Mouse (Mus musculus) midbrain, embryonic 14.5 days (tissue): ENCODE results near the gene Ripor3. TPM values are rescaled to one million over a fixed set of nuclear protein-coding genes. Genes with fewer than 3 reads are reported as not detected.
A peak's percentile ranks its signal among the peaks of the same experiment; 100 is the strongest.

Source experiments
- ATAC-seq: fragments of 200-750 bp; cut with Nextera tagmentation; 2 replicates; pipeline ENCODE4 v1.8.0; 2017; ENCODE audit warnings: moderate number of reproducible peaks, moderate library complexity; ENCODE audit not compliant: low FRiP score, low TSS enrichment
- DNase-seq: peaks from one replicate; pipeline ENCODE4 v3.0.0-alpha.2; 2015
- H3K27ac ChIP-seq: fragments of 300-500 bp; sonication (generic); replicated peaks from 2 replicates; pipeline ENCODE4 v1.5.1; 2014; ENCODE audit warnings: mild to moderate bottlenecking, low read depth, low read length, moderate library complexity
- H3K27me3 ChIP-seq: fragments of 300-500 bp; sonication (generic); 2 replicates; pipeline ENCODE4 v1.6.1; 2014; ENCODE audit warnings: low read length, control low read depth, mixed read lengths; ENCODE audit not compliant: control insufficient read depth, insufficient read depth
- H3K36me3 ChIP-seq: fragments of 300-500 bp; sonication (generic); 2 replicates; pipeline ENCODE4 v1.6.1; 2014; ENCODE audit warnings: low read length, control low read depth; ENCODE audit not compliant: control insufficient read depth, insufficient read depth
- H3K4me1 ChIP-seq: fragments of 300-500 bp; sonication (generic); 2 replicates; pipeline ENCODE4 v1.6.1; 2014; ENCODE audit warnings: mild to moderate bottlenecking, antibody characterized with exemption, low read length, control low read depth; ENCODE audit not compliant: control insufficient read depth, insufficient read depth
- H3K4me2 ChIP-seq: fragments of 300-500 bp; sonication (generic); 2 replicates; pipeline ENCODE4 v1.6.1; 2014; ENCODE audit warnings: mild to moderate bottlenecking, low read length, moderate library complexity
- H3K4me3 ChIP-seq: fragments of 300-500 bp; sonication (generic); replicated peaks from 2 replicates; pipeline ENCODE4 v1.5.1; 2014; ENCODE audit warnings: low read depth, low read length
- H3K9ac ChIP-seq: fragments of 300-500 bp; sonication (generic); replicated peaks from 2 replicates; pipeline ENCODE4 v1.6.1; 2014; ENCODE audit warnings: mild to moderate bottlenecking, low read length, moderate library complexity
- H3K9me3 ChIP-seq: fragments of 300-500 bp; sonication (generic); 2 replicates; pipeline ENCODE4 v1.6.1; 2016; ENCODE audit warnings: low read length, control low read depth, mixed read lengths; ENCODE audit not compliant: control insufficient read depth
- WGBS: fragments of 180-500 bp; shearing (Covaris S2); extraction: QIAGEN DNeasy Blood & Tissue Kit; methylation state at CpG from one replicate; pipeline ENCODE4 v1.1.7; 2014; 5-methylcytosine and 5-hydroxymethylcytosine counted together
- polyA plus RNA-seq: library from polyadenylated mRNA; unstranded; fragments of >200 nt; fragmentation: Nextera tagmentation; extraction: Ambion mirVana; gene quantifications from 2 replicates; pipeline ENCODE4 v1.2.1, GENCODE M21; 2014

The Ripor3 gene
- polyA plus RNA-seq, 1 experiment from 2014 or later = 0.22 TPM

DNA sequence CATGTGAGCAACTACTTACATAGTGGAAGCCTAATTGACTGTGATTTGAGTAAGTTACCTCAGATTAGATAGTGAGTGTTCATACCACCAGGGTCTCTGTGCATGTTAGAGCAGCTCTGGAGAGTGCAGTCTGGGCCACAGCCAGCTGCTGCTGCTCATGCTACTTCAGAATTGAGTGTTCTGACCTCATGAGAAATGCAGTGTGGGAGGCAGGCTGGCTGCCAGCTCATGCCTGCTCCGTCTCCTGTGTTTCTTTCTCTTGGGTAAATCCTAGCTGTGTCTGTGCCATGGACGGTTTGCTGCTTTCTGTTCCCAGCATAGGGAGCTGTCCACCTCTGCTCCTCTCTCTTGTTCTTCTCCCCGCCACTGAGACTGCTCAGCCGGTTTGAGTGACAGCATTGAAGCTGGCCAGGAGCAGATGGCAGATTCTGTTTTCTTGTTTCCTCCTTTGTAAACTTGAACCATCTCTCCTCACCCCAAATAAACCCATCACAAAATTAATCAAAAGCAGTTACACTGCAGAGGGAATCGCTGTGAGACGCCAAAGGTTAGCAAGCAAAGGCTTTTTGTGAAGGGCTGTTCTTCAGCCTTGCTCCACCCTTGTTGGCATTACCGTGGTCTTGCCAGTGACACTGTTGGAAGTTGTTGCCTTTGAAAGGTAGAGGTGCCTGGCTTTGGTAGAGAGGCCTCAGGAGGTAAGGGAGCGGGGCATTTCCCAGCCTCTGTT lies 68.1 kb downstream of the Ripor3 start:
- no peaks in the 10 kb centered on the region for H3K9me3 ChIP-seq
- peak; percentile 59; the same call in 1 of the 2 replicates for ATAC-seq
- peak overlapping the region; percentile 15; the same call in 1 of the 2 replicates for H3K4me2 ChIP-seq
- 34% methylated on average over 8 of the region's 8 CpGs for WGBS
- H3K27me3 ChIP-seq = no peaks in the 10 kb centered on the region
- peak overlapping the region; percentile 67 for H3K27ac ChIP-seq
- H3K9ac ChIP-seq = no peak overlapping the region
- H3K36me3 ChIP-seq = no peaks in the 10 kb centered on the region
- no peak overlapping the region for H3K4me3 ChIP-seq
- peak; percentile 68 for DNase-seq
- peaks cover 51% of the 10 kb centered on the region for H3K4me1 ChIP-seq

DNA sequence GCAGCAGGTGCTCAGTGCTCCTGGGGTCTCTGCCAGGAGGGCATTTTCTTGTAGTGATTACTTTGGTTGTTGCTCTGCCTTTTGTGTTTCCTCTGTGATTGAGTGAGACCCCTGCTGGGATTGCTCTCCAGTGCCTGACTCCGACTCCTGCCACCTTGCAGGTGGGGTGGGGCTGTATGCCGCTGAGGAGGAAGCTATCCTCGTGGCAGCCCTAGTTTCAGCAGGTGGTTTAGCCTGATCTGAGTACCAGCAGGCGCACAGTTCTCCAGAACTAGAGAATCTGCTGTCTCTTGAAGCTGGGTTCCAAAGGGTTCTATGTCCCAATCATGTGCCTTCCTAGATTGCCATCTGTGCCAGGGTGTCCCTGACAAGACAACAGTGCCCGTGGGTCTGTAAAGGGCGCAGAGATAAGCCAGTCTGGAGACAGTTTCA lies 68.7 kb downstream of the Ripor3 start:
- no peak overlapping the region for H3K9ac ChIP-seq
- H3K4me3 ChIP-seq = no peak overlapping the region
- no peaks in the 10 kb centered on the region for H3K9me3 ChIP-seq
- WGBS = 38% methylated on average over 6 of the region's 6 CpGs
- peaks cover 54% of the 10 kb centered on the region for H3K4me1 ChIP-seq
- ATAC-seq (no peak), DNase-seq (peak; percentile 12)
- no peak overlapping the region for H3K4me2 ChIP-seq
- no peaks in the 10 kb centered on the region for H3K36me3 ChIP-seq
- H3K27me3 ChIP-seq = no peaks in the 10 kb centered on the region
- H3K27ac ChIP-seq = peak overlapping the region; percentile 67

DNA sequence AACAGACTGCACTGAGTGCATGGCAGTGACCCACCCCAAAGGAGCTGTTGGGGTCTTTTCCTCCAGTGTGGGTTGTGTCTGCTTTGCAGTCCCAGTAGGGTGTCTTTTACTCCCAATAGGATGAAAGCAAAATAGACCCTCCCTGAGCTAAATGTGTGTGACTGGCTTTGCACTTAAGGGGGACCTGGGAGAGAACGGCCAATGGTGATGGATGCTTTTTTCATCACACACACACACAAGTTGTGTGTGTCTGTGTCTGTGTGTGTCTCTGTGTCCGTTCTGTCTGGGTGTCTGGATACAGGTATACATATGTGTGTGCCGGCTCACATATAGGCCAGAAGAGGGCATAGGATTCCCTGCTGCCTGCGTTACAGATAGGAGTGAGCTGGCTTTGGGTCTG lies 69.1 kb downstream of the Ripor3 start:
- Histone ChIP-seq H3K4me3 (no peak overlapping the region), H3K9ac (no peak overlapping the region), H3K27me3 (no peaks in the 10 kb centered on the region), H3K4me2 (no peak overlapping the region), H3K27ac (peak overlapping the region; percentile 67; the same call in 1 of the 2 replicates), H3K36me3 (no peaks in the 10 kb centered on the region), H3K4me1 (peaks cover 55% of the 10 kb centered on the region), H3K9me3 (no peaks in the 10 kb centered on the region)
- ATAC-seq (no peak), DNase-seq (no peak)
- WGBS = 47% methylated on average over 4 of the region's 4 CpGs

DNA sequence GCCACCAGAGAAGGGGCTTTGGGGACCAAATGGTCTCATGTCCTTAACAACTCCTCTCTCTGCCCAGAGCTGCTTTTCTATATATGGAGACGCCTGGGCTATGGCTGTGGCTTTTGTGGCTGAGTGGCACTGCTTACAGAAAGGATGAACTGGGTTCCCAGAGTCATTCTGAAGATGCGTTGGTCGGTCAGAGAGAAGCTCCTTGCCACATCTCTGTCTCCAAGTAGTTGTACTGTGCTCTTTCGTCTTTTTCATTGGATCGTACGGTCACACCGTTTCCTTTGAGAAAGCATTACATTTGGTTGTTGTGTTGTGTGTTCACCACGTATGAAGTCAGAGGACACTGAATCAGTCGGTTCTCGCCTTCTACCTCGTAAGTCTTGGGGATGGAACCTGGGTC lies 69.8 kb downstream of the Ripor3 start:
- 94% methylated on average over 11 of the region's 11 CpGs for WGBS
- H3K4me2 ChIP-seq = no peak overlapping the region
- no peak for DNase-seq
- no peak overlapping the region for H3K9ac ChIP-seq
- no peak overlapping the region for H3K27ac ChIP-seq
- H3K36me3 ChIP-seq = no peaks in the 10 kb centered on the region
- no peaks in the 10 kb centered on the region for H3K27me3 ChIP-seq
- H3K4me3 ChIP-seq = no peak overlapping the region
- ATAC-seq = no peak
- no peaks in the 10 kb centered on the region for H3K9me3 ChIP-seq
- H3K4me1 ChIP-seq = peaks cover 60% of the 10 kb centered on the region

DNA sequence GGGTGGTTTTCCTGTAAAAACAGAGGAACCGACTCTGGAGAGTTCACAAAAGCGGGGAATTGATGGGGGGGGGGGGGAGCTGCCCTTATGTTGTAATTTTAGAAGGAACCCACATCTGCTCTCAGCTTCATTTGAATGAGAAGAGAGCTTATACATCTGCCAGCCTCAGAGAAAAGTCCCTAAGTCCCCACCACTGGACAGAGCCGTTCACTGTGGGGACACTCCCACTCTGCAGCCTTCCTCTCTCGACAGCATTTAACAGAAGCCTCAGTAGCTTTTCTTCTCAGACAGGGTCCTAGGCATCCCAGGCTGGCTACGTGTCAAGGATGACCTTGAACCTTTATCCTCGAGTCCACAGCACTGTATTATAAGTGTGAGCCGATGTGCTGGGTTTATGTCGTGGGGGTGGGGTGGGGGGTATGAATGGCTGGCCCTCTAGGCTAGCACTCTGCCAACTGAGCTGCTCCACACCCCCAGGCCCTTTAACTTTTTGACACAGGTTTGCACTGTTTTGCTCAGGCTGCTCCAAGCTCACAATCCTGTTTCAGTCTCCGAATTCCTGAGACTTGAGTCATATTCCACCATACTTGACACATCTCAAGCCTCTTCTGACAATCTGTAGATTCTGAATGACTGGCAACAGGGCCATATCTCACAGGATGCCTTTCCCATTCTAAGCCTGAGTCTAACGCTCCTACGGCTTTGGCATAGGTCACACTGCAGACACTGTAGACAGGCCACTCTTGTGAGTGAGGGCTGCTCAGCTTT lies 70.6 kb downstream of the Ripor3 start:
- H3K4me3 ChIP-seq = no peak overlapping the region
- no peaks in the 10 kb centered on the region for H3K36me3 ChIP-seq
- ATAC-seq (no peak), DNase-seq (no peak)
- WGBS = 61% methylated on average over 11 of the region's 11 CpGs
- no peak overlapping the region for H3K27ac ChIP-seq
- peaks cover 58% of the 10 kb centered on the region for H3K4me1 ChIP-seq
- no peaks in the 10 kb centered on the region for H3K27me3 ChIP-seq
- H3K9me3 ChIP-seq = no peaks in the 10 kb centered on the region
- no peak overlapping the region for H3K9ac ChIP-seq
- H3K4me2 ChIP-seq = no peak overlapping the region

DNA sequence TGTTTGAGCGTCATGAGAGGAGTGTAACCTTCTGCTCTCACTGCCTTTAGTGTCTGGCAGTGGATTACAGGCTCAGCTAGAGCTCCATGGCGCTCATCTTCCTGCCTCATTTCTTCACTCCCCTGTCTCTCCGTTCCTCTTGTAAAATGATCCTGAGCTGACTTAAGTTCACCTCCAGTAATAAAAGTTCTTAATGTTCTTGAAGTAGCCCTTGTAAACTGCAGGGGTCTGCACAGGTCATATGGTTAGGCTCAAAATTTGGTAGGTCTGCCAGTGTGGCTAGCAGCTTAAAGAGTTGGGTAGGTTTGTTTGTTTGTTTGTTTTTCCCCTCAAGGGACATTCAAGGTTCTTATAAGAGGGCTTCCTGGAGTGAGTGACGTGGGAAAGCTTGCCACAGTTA lies 71.2 kb downstream of the Ripor3 start:
- no peaks in the 10 kb centered on the region for H3K36me3 ChIP-seq
- H3K4me2 ChIP-seq = no peak overlapping the region
- WGBS = 68% methylated on average over 4 of the region's 4 CpGs
- no peaks in the 10 kb centered on the region for H3K27me3 ChIP-seq
- ATAC-seq = no peak
- H3K4me3 ChIP-seq = no peak overlapping the region
- no peak for DNase-seq
- H3K4me1 ChIP-seq = peaks cover 60% of the 10 kb centered on the region
- H3K27ac ChIP-seq = no peak overlapping the region
- no peak overlapping the region for H3K9ac ChIP-seq
- H3K9me3 ChIP-seq = no peaks in the 10 kb centered on the region

DNA sequence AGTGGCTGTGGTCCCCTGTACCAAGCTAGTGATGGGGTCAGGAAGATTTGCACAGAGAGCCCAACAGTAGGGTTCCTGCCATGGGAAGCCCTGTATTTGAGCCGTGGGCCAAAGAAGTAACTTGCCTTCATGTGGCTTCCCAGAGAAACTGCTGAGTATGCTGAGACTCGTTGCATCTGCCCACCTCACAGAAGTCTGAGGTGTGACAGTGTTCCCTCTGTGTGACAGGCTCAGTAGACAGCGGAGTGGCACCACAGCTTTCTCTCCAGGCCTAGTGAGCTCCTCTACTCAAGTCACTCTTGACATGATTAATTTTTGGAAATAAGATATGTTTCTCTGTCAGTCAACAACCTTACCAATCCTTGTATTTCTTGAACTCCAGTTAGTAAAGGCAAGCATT lies 71.6 kb downstream of the Ripor3 start:
- Histone ChIP-seq H3K36me3 (no peaks in the 10 kb centered on the region), H3K4me3 (no peak overlapping the region), H3K9me3 (no peaks in the 10 kb centered on the region), H3K27me3 (no peaks in the 10 kb centered on the region), H3K27ac (no peak overlapping the region), H3K4me1 (peaks cover 60% of the 10 kb centered on the region), H3K9ac (no peak overlapping the region), H3K4me2 (no peak overlapping the region)
- ATAC-seq (no peak), DNase-seq (no peak)
- WGBS = 86% methylated on average over 3 of the region's 3 CpGs

DNA sequence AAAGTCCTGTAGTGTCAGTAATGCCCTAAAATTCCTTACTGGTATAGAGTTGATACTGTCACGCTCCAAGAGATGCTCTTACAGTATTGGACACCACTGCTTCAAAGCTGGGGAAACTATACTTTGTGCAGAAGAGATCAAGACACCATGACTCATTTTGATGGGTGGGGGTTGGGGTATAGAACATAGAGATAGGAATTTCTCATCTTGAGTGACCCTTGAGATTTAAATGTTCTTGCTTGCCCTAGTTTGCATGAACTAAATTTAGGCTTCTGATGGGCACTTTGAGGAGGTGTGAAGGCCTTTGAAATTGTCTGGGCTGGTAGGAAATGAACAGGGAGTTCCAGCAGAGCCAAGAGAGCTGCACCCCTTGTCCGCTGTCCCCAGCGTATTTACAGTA lies 74.5 kb downstream of the Ripor3 start:
- no peak overlapping the region for H3K4me3 ChIP-seq
- H3K27ac ChIP-seq = no peak overlapping the region
- no peak overlapping the region for H3K9ac ChIP-seq
- H3K27me3 ChIP-seq = no peaks in the 10 kb centered on the region
- no peaks in the 10 kb centered on the region for H3K36me3 ChIP-seq
- peaks cover 39% of the 10 kb centered on the region for H3K4me1 ChIP-seq
- WGBS = 83% methylated on average over 3 of the region's 3 CpGs
- H3K9me3 ChIP-seq = no peaks in the 10 kb centered on the region
- ATAC-seq = no peak
- H3K4me2 ChIP-seq = peak overlapping the region; percentile 17; the same call in 1 of the 2 replicates
- no peak for DNase-seq
